Mouse (Mus musculus) kidney, adult 9 months (tissue): Measurements from ENCODE around the gene Gm14632.
"Not testable (repeated sequence)": the region's sequence is repeated elsewhere in the genome, so short reads cannot be mapped to it uniquely, and the experiment has no call there.

Experiments used
- DNase-seq: peaks from one replicate; pipeline ENCODE4 v3.0.0; 2022

The Gm14632 gene

GRCm38 (mm10) chrX:30329472-30329871, at the start of gene Gm14632:
TSS of gene Gm14632 (plus strand) at chrX:30329772.
- not testable (repeated sequence) for DNase-seq
